Mouse (Mus musculus) heart, embryonic 13.5 days (tissue): Measurements from ENCODE around the gene Mtnr1a. TPM values are rescaled to one million over a fixed set of nuclear protein-coding genes. Genes with fewer than 3 reads are reported as not detected.

ENCODE experiments used
- ATAC-seq: fragments of 200-750 bp; cut with Nextera tagmentation; 2 replicates; pipeline ENCODE4 v1.8.0; 2017; ENCODE audit warnings: moderate TSS enrichment; ENCODE audit not compliant: insufficient number of reproducible peaks, low FRiP score, low TSS enrichment; ENCODE audit errors: extremely low read depth
- H3K27ac ChIP-seq: fragments of 300-500 bp; sonication (generic); replicated peaks from 2 replicates; pipeline ENCODE4 v1.5.1; 2015; ENCODE audit warnings: moderate library complexity, mild to moderate bottlenecking, inconsistent platforms
- H3K27me3 ChIP-seq: fragments of 300-500 bp; sonication (generic); replicated peaks from 2 replicates; pipeline ENCODE4 v1.6.1; 2015; ENCODE audit warnings: mild to moderate bottlenecking, inconsistent platforms
- H3K36me3 ChIP-seq: fragments of 300-500 bp; sonication (generic); 2 replicates; pipeline ENCODE4 v1.6.1; 2015; ENCODE audit warnings: mild to moderate bottlenecking, inconsistent platforms
- H3K4me1 ChIP-seq: fragments of 300-500 bp; sonication (generic); 2 replicates; pipeline ENCODE4 v1.6.1; 2015; ENCODE audit warnings: inconsistent platforms
- H3K4me2 ChIP-seq: fragments of 300-500 bp; sonication (generic); 2 replicates; pipeline ENCODE4 v1.6.1; 2015; ENCODE audit warnings: inconsistent platforms, mild to moderate bottlenecking, moderate library complexity
- H3K4me3 ChIP-seq: fragments of 300-500 bp; sonication (generic); 2 replicates; pipeline ENCODE4 v1.5.1; 2015; ENCODE audit warnings: moderate library complexity, mild to moderate bottlenecking, inconsistent platforms
- H3K9ac ChIP-seq: fragments of 300-500 bp; sonication (generic); 2 replicates; pipeline ENCODE4 v1.6.1; 2015; ENCODE audit warnings: inconsistent platforms, mild to moderate bottlenecking, moderate library complexity
- H3K9me3 ChIP-seq: fragments of 300-500 bp; sonication (generic); 2 replicates; pipeline ENCODE4 v1.6.1; 2016; ENCODE audit warnings: inconsistent platforms
- WGBS: fragments of 180-500 bp; shearing (Covaris S2); methylation state at CpG from one replicate; pipeline ENCODE4 v1.1.7; 2015; ENCODE audit warnings: mixed read lengths; 5-methylcytosine and 5-hydroxymethylcytosine counted together
- polyA plus RNA-seq: library from polyadenylated mRNA; unstranded; fragments of >200 nt; fragmentation: Nextera tagmentation; extraction: Ambion mirVana; gene quantifications from 2 replicates; pipeline ENCODE4 v1.2.1, GENCODE M21; 2015

Mtnr1a gene
- 0.09 and 0.15 TPM in 2 replicates for polyA plus RNA-seq

DNA sequence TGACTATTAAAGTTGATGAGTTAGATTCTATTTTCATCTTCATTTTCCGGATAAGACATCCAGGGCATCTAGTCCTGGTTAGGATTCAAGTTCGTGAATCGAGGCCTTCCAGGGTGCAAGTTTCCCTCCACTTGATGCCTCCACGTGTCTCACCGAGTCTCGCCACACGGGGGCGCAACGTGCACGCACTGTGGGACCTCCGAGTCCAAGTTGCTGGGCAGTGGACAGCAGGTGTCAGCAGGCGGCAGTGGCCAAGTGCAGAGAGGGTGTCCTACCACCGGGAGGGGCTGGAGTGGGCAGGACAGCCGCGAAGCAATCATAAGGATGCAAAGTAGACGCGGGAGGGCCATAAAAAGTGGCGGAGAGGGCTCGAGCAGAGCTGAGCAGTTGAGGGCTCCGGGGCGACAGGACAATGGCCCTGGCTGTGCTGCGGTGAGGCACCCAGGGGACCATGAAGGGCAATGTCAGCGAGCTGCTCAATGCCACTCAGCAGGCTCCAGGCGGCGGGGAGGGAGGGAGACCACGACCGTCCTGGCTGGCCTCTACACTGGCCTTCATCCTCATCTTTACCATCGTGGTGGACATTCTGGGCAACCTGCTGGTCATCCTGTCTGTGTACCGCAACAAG is at the start of gene Mtnr1a:
Gene Mtnr1a (plus strand): TSS at position 379 of the 628 bp plus-strand sequence.
- ATAC-seq: no peak; the same call in 1 of the 2 replicates
- Histone ChIP-seq H3K27ac (no peak within 1 kb of the TSS), H3K9ac (peak within 1 kb of the TSS; percentile 66), H3K4me2 (peak within 1 kb of the TSS; percentile 72), H3K36me3 (no peaks in the 10 kb centered on the region), H3K9me3 (no peaks in the 10 kb centered on the region), H3K4me3 (peak within 1 kb of the TSS; percentile 43), H3K27me3 (peaks cover 18% of the 10 kb centered on the region), H3K4me1 (peaks cover 6% of the 10 kb centered on the region; the same call in 1 of the 2 replicates)
- 9% methylated on average over 29 of the region's 29 CpGs for WGBS

DNA sequence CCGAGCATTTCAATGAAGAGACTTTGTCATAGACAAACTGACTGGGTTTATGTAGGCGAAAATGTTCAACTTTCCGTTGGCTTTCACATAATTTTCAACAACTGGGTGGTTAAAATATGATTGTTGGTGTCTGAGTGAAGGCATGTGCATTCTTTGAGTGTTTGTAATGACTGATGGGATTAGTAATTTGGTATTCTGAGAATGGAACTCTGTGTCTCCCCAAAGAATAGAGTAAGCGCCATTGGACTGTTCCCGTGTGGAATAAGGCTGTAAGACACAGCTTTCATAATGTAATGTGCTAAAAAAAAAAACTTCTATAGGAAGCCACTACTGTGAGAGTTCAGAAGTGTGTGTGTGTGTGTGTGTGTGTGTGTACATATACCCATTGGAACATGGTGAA is 49.7 kb upstream of the Mtnr1a start:
- Histone ChIP-seq H3K27ac (no peak overlapping the region), H3K9ac (no peak overlapping the region), H3K4me1 (peaks cover 32% of the 10 kb centered on the region), H3K36me3 (peaks cover 72% of the 10 kb centered on the region), H3K9me3 (no peaks in the 10 kb centered on the region), H3K27me3 (no peaks in the 10 kb centered on the region), H3K4me2 (no peak overlapping the region), H3K4me3 (no peak overlapping the region)
- ATAC-seq: no peak
- WGBS: 55% methylated on average over 5 of the region's 5 CpGs

DNA sequence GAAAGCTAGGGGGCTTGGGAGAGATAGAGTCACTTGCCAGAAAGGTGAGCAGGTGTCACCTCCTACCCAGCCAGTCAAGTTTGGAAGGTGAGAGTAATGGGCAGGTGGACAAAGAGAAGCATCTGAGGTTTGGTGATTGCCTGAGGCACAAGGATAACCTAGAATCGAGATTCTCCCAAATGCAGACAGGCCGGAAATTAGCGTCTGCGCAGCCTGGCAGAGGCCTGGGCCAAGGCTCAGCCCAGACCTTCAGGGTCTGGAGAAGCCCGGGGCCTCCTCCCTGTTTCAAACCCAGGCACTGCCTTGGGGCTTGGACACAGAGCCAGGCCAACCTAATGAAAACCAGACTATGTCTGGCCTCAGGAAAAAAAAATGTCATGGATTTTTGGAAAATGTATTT is 47.8 kb upstream of the Mtnr1a start:
- Histone ChIP-seq H3K9ac (no peak overlapping the region), H3K27ac (no peak overlapping the region), H3K4me1 (peaks cover 32% of the 10 kb centered on the region), H3K9me3 (no peaks in the 10 kb centered on the region), H3K27me3 (no peaks in the 10 kb centered on the region), H3K4me3 (no peak overlapping the region), H3K36me3 (peaks cover 72% of the 10 kb centered on the region), H3K4me2 (no peak overlapping the region)
- WGBS: 79% methylated on average over 5 of the region's 5 CpGs
- no peak for ATAC-seq

DNA sequence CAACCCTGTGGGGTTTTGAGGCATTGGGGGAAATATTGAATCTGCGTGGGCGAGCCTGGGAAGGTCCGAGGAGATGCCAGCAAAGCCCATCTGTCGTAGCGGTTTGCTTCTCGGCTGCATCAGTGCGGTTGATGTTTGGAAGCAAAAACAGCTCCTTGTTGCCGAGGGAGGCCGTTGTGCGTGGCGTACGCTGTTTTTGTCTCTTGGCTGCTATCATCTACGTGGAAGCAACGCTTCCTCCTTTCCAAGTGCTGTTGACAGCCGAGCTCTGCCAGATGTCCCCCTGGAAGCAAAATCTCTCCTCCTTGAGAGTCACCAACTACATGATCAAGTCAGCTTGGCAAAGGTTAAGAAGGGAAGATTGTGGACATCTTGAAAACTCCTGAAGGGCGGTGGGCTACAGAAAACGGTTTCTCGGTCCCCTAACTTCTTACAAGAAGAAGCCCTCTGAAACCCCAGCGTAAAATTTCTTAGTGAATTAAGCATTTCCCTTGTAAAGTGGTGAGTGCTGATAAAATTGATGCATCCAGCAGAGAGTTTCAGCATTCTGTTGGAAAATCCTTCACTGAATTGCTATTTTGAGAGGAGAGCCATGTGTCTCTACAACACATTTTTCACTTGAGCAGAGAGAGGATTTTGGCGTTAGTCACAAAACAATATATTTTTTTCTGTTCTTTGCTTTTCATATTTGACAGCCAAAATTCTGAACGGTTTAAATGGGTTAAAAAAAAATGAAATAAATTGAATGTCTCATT is 46.8 kb upstream of the Mtnr1a start:
- H3K27ac ChIP-seq: no peak overlapping the region
- no peak overlapping the region for H3K4me2 ChIP-seq
- H3K27me3 ChIP-seq: no peaks in the 10 kb centered on the region
- peaks cover 74% of the 10 kb centered on the region for H3K36me3 ChIP-seq
- no peak overlapping the region for H3K9ac ChIP-seq
- no peak overlapping the region for H3K4me3 ChIP-seq
- no peaks in the 10 kb centered on the region for H3K9me3 ChIP-seq
- H3K4me1 ChIP-seq: peaks cover 32% of the 10 kb centered on the region
- WGBS: 60% methylated on average over 21 of the region's 21 CpGs
- no peak; the same call in 1 of the 2 replicates for ATAC-seq

DNA sequence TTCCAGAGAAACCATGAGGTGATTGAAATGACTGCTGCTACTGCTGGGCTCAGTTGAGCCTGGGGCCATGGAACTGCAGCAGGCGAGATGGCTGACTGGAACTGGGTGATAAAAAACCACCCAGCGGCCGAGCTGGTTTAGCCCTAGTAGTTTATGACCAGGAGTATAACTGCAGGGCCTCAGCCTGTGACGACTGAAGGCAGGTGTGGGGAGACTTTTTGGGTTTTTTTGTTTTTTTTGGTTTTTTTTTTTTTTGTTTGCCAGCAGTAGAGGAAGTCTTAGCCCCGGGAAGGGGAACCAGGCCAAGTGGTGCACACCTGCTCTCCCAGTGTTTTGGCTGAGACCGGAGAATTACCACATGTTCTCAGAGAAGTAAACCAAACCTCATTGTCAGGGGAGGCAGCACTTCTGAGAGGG is 40.8 kb upstream of the Mtnr1a start:
- H3K27me3 ChIP-seq: no peaks in the 10 kb centered on the region
- 82% methylated on average over 6 of the region's 6 CpGs for WGBS
- peaks cover 95% of the 10 kb centered on the region for H3K36me3 ChIP-seq
- no peak overlapping the region for H3K4me2 ChIP-seq
- no peaks in the 10 kb centered on the region for H3K9me3 ChIP-seq
- no peak overlapping the region for H3K4me3 ChIP-seq
- H3K9ac ChIP-seq: no peak overlapping the region
- no peaks in the 10 kb centered on the region for H3K4me1 ChIP-seq
- ATAC-seq: no peak
- H3K27ac ChIP-seq: no peak overlapping the region

DNA sequence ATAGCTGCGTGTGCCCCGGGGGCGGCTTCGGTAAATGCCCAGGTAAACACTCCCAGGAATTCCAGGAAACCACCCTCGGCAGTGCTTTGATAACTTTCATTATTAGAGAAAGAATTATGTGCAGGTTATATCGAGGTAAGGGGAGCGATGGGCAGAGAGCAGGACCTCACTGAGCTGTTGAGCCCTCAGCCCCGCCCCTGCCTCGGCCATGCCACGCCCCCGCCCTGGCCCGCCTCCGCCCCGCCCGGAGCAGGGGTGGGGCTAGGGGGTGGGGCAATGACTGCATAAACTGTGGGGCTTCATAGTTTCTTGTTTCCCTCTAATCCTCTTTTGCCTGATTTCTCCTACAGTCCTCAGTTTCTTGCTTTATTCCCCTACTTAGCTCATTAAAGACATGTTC is 30.6 kb upstream of the Mtnr1a start:
- ATAC-seq: no peak
- no peaks in the 10 kb centered on the region for H3K9me3 ChIP-seq
- H3K4me1 ChIP-seq: no peaks in the 10 kb centered on the region
- no peaks in the 10 kb centered on the region for H3K27me3 ChIP-seq
- whole genome bisulfite sequencing: 83% methylated on average over 15 of the region's 15 CpGs
- H3K36me3 ChIP-seq: peaks cover 98% of the 10 kb centered on the region
- no peak overlapping the region for H3K9ac ChIP-seq
- no peak overlapping the region for H3K27ac ChIP-seq
- H3K4me3 ChIP-seq: no peak overlapping the region
- H3K4me2 ChIP-seq: no peak overlapping the region

DNA sequence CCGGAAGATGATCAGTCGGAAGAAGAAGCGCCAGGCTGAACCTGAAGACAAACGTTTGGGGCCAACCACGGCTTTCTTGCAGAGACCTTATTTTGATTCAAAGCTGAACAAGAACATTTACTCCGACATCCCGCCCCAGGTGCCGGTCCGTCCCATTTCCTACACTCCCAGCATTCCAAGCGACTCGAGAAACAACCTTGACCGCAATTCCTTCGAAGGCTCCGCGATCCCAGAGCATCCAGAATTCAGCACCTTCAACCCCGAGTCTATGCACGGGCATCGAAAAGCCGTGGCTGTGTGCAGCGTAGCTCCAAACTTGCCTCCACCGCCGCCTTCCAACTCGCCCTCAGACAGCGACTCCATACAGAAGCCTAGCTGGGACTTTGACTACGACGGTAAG is 24.8 kb upstream of the Mtnr1a start:
- no peak for ATAC-seq
- H3K36me3 ChIP-seq: peaks cover 92% of the 10 kb centered on the region
- no peaks in the 10 kb centered on the region for H3K27me3 ChIP-seq
- H3K4me1 ChIP-seq: peaks cover 4% of the 10 kb centered on the region; the same call in 1 of the 2 replicates
- no peak overlapping the region for H3K4me3 ChIP-seq
- WGBS: 93% methylated on average over 26 of the region's 26 CpGs
- no peak overlapping the region for H3K27ac ChIP-seq
- no peak overlapping the region for H3K4me2 ChIP-seq
- H3K9me3 ChIP-seq: no peaks in the 10 kb centered on the region
- no peak overlapping the region for H3K9ac ChIP-seq

DNA sequence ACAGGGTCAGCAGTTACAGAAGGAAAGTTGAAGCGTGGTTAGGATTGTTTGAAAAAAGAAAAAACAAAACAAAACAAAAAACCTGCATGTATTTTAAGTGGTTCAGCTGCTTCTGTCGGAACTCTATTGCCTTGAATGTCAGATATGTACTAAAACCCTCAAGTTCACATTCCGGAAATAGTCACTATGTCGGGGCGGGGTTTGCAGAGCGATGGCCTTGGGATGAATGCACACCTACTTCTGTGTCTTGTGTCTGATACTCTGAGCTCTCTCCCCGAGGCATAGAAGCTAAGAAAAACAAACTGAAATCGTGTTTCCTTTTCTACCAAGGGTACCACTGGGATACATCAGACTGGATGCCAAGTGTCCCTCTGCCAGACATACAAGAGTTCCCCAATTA is 18.5 kb upstream of the Mtnr1a start:
- peaks cover 4% of the 10 kb centered on the region; the same call in 1 of the 2 replicates for H3K4me1 ChIP-seq
- peaks cover 89% of the 10 kb centered on the region for H3K36me3 ChIP-seq
- no peak overlapping the region for H3K27ac ChIP-seq
- H3K9me3 ChIP-seq: no peaks in the 10 kb centered on the region
- ATAC-seq: no peak
- no peak overlapping the region for H3K4me2 ChIP-seq
- no peaks in the 10 kb centered on the region for H3K27me3 ChIP-seq
- no peak overlapping the region for H3K4me3 ChIP-seq
- WGBS: 67% methylated on average over 8 of the region's 8 CpGs
- H3K9ac ChIP-seq: no peak overlapping the region

DNA sequence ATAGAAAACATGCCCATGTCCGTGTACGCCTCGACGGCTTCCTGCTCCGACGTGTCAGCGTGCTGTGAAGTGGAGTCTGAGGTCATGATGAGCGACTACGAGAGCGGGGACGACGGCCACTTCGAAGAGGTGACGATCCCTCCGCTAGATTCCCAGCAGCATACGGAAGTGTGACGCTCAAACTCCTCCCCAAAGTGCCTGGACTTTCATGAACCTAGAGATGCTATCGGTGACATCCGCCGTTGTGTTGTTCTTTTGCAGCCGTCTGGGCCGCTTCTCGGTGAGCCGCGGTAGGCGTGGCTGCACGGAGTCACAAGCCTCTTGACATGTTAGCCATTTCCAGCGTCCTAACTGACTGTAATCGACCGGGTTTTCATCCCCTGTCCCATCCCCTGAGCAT is 17.7 kb upstream of the Mtnr1a start:
- Histone ChIP-seq H3K9ac (no peak overlapping the region), H3K27ac (no peak overlapping the region), H3K27me3 (no peaks in the 10 kb centered on the region), H3K4me2 (no peak overlapping the region), H3K36me3 (peaks cover 90% of the 10 kb centered on the region), H3K4me3 (no peak overlapping the region), H3K9me3 (no peaks in the 10 kb centered on the region), H3K4me1 (peaks cover 4% of the 10 kb centered on the region; the same call in 1 of the 2 replicates)
- WGBS: 89% methylated on average over 30 of the region's 30 CpGs
- no peak for ATAC-seq

DNA sequence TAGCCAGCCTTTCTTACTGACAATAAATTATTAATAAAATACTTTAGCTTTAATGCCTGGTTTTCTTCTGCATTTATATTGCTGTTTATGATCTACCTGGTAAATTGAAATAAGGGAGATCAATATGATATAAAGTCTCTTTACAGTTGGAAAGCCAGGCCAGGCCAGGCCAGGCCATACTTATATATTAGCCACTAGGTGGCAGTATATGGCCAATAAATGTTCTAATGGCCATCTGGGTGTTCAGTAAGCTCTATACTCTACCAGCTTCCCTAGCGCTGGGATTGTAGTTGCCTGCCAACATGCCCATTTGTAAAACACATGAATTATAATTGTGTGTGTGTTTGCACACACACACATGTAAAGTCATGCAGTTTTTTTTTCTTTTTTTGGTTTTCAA is 16.7 kb upstream of the Mtnr1a start:
- Histone ChIP-seq H3K27ac (no peak overlapping the region), H3K36me3 (peaks cover 82% of the 10 kb centered on the region), H3K9me3 (no peaks in the 10 kb centered on the region), H3K27me3 (no peaks in the 10 kb centered on the region), H3K9ac (no peak overlapping the region), H3K4me2 (no peak overlapping the region), H3K4me3 (no peak overlapping the region), H3K4me1 (0 out of 2 replicates have a peak, but pooled peaks cover 4% of the 10 kb centered on the region)
- 73% methylated on average over 1 of the region's 1 CpGs for WGBS
- no peak for ATAC-seq

DNA sequence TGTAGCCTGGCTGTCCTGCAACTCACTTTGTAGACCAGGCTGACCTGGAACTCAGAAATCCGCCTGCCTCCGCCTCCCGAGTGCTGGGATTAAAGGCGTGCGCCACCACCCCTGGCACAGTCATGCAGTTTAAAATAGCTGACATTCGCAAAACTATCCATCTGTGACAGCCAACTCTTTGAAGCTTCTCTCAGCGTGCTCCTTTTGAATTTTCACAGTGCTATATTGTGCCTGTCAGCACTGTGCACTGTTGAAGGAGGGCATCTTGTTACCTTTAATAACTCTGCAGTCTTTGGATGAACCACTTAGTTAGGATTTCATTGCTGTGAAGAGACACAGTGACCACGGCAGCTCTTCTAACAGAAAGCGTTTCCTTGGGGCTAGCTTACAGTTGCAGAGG is 16.3 kb upstream of the Mtnr1a start:
- H3K36me3 ChIP-seq: peaks cover 78% of the 10 kb centered on the region
- WGBS: 73% methylated on average over 9 of the region's 9 CpGs
- H3K27ac ChIP-seq: no peak overlapping the region
- no peak overlapping the region for H3K4me3 ChIP-seq
- no peaks in the 10 kb centered on the region for H3K27me3 ChIP-seq
- no peak overlapping the region for H3K4me2 ChIP-seq
- H3K9me3 ChIP-seq: no peaks in the 10 kb centered on the region
- ATAC-seq: no peak
- no peaks in the 10 kb centered on the region for H3K4me1 ChIP-seq
- H3K9ac ChIP-seq: no peak overlapping the region

DNA sequence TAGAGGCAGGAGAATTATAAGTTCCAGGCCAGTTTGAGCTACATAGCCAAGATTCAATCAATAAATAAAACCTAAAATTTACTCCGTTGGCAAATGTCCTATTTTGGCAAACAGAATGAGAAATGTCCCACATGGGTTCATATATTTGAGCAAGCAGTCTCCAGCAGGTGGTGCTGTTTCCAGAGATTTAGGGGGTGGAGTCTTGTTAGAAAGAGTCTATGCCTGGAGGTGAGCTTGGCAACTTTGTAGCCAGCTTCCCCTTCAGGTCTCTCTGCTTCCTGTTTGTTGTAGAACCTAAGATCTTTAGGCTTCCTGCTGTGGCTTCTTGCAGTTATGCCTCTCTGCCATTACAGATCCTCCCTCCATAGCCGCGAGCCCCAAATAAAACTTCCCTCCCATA is 13.4 kb upstream of the Mtnr1a start:
- Histone ChIP-seq H3K9me3 (no peaks in the 10 kb centered on the region), H3K9ac (no peak overlapping the region), H3K4me1 (no peaks in the 10 kb centered on the region), H3K27me3 (no peaks in the 10 kb centered on the region), H3K36me3 (peaks cover 62% of the 10 kb centered on the region), H3K4me2 (no peak overlapping the region), H3K27ac (no peak overlapping the region), H3K4me3 (no peak overlapping the region)
- ATAC-seq: no peak
- WGBS: 98% methylated on average over 3 of the region's 3 CpGs
